Mouse (Mus musculus) granulocyte monocyte progenitor cell, adult 5-6 weeks (primary cell): ENCODE results near the gene Pgap2. TPM values are rescaled to one million over a fixed set of nuclear protein-coding genes. Genes with fewer than 3 reads are reported as not detected.

ENCODE experiments used
- ATAC-seq: replicated peaks from 2 replicates; pipeline ENCODE4 v1.8.0; 2016; ENCODE audit warnings: mild to moderate bottlenecking, moderate TSS enrichment, inconsistent platforms; ENCODE audit not compliant: poor library complexity, severe bottlenecking
- total RNA-seq, 2 experiments: library from RNA; stranded (forward) in 1 of 2; stranded (reverse) in 1 of 2; fragments of 200-712, 200-1000 nt in 1 of 2; fragments of >200 nt in 1 of 2; fragmentation: Nextera tagmentation in 1 of 2; gene quantifications; 2 replicates each; pipeline ENCODE4 v1.2.3; 2014 to 2017

Gene Pgap2
- total RNA-seq, 2 experiments from 2014 or later: 48.4 to 85.6 TPM

DNA sequence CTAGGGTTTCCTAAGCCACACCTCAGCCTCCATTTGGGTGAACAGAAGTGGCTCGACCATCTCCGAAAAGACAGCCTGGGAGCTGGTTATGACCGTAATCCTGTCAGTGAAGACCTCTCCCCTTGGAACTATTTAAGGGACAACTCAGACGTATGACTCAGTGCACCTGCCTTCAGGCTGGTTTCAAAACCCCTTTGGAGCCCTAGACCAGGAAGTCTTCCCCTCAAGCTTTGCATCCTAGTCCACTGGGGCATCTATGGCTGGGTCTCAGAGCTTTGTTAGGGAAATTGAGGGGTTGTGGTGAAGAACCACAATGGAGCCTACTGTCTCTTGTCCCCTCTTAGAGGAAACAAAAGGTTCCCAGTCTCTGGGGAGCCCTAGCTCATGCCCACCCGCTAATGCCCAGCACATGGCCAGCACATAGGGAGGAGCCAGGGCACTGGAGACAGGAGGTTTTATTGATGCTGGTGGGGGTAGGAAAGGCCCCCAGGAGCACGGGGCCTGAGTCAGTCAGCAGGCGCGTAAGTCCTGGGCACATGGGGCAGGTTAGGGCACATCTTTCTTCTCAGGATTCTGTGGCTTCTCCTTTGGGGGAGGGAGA is 28.8 kb downstream of the Pgap2 start:
- ATAC-seq: no peak

DNA sequence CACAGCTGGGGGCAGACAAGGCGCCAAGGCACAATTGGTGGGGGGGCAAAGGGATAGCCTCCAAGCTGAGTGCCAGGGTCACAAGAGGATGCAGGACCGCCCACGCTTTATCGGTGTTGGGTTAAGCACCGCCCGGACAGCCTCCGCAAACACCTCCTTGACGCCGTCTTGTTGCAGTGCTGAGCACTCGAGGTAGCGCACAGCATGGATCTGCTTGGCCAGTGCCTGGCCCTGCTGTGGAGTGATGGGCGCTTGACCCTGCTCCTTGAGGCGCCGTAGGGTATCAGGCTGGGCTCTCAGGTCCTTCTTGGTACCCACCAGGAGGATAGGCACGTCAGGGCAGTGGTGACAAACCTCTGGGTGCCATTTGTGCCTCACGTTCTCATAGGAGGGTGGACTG is 29.6 kb downstream of the Pgap2 start:
- no peak for ATAC-seq

DNA sequence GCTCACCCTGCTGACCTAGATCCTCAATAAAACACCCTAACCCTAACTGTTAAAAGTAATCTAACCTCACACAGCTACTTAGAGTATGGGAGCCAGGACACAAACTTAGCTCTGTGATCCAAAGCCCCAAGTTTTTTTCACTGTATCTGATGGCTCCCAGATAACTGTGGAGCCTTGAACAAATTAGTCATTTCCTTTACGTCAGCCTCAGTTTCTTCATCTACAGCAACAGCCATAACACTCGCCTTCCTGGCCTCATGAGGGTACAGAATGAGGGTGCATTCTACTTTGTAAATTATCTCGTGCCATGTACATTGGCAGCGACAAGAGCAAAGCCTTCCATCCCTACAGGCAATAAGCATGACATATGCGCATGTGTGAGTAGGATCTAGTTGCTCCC is 32.4 kb downstream of the Pgap2 start:
- 0 out of 2 replicates have a peak, but pooled peaks have one; percentile 7 for ATAC-seq

DNA sequence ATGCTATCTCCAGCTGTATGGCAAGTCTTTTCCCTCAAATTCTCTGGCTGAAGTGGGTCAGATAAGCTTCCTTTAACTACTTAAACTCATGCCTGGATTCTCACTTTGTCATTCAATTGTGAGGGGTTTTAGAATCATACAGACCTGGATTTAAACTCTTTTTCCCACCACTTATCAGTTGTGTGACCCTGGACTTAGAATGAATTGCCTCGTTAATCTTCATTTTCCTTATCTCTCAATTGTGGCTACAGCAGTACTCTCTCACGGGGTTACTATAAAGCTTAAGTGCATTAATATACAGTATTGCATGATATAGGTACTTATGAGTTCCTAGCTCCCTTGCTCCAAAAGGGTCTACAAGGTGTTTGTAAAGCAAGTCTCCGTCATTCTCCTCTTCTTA is 32.9 kb downstream of the Pgap2 start:
- no peak for ATAC-seq

DNA sequence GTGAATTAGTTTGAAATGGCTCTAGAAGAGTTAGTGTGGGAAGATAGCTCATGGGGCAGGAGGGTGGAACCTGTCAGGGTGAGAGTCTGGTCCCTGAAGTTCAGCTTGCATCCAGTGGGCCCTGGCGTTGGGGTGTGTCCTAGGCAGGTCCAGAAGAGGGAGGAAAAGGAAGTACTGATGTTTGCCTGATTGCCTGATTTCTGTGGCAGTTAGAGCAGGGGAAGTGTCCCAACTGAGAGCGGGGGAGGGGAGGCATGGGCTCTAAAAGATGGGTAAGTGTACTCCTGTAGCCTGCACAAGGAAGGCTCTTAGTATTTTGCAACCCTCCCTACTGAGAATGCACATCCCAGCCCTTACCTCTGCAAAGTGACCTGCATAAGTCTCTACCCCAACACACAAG is 33.9 kb downstream of the Pgap2 start:
- peak; percentile 55 for ATAC-seq

DNA sequence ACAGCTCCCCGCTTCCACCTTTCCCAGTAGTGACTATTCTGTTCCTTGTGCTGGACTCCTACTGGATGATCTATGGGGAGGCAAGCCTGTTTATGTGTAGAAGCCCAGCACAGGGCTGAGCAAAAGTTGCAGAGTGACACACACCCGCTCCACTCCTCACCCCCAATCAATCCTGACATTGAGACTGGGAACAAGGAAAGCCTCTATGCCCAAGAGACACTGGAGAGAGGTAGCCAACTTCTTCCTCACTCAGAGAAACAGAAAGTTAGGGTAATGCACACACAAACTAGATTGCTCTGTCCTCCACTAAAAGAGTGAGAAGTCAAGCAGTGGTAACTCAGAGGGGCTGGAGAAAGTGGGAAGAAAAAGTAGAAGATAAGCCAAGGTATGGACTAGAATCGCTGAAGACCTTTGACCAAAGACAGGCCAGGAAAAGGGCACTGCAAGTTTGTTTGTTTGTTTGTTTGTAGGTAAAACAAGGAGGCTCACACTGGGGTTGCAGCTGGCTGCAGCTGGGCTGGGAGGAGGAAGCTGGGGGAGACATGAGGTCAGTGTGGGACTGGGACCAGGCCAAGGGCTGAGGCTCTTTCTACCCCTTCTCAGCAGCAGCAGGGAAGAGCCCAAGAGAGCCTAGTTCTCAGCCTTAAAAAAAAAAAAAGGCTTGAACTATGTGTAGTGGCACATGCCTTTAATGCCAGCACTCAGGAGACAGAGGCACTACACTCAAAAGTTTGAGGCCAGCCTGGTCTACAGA is 35.0 kb downstream of the Pgap2 start:
- no peak for ATAC-seq

DNA sequence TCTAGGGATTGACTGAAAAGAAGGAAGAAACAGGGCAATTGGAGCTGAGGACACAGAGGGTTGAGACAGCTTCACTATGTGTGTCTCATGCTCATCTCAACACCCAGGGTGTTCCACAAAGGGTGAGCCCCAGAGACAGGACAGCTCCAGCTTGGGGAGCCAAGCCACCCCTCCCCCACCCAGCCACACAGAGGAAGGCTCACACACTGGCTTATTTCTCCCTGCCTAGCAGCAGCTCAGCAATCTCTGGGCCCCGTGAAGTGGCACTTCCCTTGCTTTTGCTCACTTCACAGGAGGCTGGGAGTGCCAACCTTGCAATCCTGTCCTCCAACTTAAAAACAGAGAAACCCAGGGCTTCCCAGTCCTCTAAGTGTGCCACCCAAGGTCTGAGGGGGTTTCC is 35.8 kb downstream of the Pgap2 start:
- no peak for ATAC-seq

DNA sequence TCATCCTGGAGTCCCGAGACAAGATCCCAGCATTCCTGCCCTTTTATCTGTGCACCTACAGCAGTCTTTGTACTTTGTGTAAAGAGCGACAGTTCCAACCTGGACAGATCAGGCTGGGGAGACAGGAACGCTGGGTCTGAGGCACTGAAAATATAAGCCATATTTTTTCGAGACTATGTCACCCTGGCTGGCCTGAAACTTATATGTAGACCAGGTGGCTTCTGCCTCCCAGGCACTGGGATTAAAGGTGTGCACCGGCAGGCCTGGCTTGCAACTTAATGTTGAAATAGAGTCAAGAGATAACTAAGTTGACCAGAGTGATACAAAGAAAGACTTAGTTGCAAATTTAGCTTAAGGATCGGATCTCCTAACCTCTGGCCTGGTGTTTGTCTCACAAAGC is 36.3 kb downstream of the Pgap2 start:
- no peak for ATAC-seq

DNA sequence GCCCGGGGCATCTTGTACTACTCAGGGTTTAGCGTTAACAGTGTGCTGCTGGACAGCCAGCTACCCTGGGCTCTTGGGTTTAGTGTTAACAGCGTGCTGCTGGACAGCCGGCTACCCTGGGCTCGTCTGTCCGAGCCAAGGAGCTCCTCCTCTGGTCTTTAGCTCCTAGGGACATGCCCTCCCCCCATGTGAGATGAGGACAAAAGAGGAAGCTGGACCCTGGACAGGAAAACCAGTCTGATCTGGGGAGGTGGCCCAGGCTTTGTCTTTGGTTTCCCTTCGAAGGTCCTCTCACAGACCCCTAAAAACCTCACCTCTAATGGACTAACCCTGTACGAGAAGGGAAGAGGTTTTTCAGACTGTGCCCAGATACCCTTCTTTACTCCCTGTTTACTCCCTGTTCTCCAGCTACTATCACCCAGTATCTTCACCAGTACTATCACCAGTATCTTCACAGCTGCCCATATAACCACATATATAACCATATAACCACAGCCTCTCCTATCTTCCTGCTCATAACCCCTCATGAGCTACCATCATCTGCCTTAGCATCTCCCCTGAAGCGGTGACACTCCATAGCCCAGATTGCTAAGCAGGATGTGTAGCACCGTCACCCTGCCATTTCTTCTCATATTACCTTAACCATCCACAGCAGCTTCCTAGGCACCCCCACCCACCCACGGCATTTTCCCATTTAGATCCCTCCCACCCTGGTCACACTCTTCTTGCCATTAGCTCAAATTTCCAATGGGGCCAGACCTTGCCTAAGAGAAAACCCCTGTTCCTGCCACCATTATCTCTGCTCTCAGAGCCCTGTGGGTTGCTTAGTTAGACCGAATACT is 37.2 kb downstream of the Pgap2 start:
- ATAC-seq: peak; percentile 11

DNA sequence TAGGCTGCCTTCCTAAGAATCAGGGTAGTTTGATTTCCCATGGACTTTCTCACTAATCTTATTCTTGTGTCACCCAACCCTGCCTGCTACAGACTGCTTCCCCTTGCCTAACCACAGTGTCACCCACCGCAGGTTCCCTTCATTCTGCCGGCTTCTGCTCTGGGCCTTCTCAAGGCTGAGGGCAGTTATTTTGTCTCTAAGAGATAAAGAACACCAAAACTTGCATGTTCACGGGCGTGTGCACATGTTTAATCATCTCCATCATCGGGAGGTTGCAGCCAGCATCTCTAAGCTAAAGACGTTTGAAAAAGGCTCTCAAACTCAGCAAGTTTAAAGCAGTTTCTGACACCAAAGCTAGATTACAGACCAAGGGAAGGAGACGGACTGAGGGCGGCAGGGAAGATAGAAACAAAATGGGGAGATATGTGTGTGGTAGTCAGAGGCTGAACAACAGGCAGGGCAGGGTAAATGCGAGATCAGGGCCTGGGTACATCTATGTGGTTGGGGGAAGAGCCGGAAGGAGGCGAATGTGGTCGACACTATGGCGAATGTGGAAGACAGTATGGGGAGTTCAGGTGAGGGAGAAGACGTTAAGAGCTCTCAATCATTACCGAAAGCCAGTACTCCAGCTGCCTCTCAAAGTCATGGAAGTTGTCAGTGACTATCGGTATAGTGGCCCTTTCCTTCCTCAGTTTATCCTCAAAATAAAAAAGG is 38.8 kb downstream of the Pgap2 start:
- ATAC-seq: peak; percentile 28

DNA sequence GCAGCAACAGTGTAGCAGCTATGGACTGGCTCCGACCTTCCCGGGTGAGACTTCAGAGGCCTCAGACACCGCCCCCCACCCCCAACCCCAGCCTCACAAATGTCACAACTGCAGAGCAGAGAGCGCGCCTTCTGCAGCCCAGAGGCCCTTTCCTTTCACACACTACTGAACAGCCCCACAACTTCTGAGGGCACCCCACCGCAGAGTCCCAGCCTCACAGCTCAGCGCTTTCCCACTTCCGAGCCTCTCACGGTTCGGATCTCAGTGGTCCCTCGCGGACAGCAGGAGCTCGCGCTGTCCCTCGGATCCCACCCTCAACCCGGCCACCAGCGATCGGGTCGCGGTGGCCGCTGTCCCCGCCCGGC is 39.5 kb downstream of the Pgap2 start:
- peak; percentile 8 for ATAC-seq

DNA sequence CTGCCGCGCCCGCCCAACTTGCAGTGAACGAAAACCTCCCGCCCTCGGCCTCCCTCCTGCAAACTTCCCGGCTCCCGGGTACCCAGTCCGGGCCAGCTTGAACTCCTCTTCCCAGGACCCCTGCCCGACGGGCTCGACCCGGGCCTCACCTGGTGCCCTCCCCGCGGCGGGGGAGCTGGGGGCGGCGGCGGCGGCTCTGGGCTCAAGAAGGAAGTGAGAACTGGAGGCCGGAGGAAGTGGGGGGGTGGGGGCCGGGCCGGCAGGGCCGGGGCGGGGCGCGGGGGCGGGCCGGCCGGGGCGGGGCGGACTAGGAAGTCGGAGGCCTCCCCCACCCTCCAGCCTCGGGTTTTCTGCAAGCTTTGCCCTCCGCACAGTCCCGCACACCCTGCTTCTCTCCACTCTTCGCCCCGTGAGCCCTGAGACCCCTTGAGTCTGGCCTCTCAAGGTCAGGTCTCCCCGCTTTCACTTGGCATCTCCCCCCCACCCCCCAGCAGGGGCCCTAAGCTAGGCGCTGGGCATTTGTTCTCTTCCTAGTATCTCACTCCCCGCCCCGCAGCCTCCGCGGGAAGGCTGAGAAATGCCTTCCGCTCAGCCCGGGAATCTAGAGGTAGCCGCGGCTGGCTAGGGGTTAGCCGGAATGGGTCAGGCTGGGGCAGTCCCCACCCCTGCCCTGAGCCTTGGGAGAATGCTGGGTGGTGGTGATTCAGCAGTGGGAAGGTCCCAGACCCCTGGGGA is 40.1 kb downstream of the Pgap2 start:
- peak; percentile 27 for ATAC-seq

DNA sequence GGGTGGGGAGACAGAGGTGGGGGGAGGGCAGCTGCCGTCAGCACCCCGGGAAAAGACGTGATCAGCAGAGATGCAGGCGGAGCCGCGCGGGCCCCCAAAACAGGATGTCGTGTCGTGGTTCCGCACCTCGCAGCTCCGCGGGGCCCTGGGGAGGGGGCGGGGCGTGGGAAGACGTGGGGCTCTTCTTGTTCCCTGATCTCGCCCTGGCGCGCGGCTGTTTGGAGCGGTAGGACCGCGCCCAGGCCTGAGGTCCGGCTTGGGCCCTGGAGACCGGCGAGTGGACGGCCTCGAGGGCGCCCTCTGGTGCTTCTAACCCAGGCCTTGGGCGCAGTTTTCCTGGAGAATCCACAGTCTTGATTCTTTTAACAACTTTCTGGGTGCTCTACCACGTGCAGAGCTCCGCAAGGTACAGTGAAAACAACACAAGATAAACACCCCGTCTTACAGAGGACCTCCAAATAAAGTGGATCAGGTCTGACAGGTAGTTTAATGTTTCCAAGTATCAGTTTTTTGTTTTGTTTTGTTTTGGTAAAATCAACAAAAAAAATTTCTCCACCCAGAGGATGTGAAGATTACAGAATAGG is 40.7 kb downstream of the Pgap2 start:
- peak; percentile 52 for ATAC-seq

DNA sequence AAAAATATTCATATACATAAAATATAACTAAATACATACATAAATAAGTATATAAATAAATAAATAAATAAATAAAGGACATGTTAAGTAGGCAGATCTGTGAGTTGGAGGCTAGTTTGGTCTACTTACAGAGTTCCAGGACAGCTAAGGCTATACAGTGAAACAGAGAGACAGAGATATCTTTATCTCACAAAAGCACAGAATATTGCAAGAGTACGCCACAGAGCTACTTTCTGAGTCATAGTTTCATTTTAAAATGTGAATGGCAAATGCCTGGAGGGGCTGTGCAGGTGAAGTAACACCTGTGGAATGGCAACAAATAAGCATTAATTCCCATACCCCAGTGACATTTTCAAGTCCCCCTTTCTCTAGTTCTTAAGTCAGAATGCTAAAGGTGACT is 43.6 kb downstream of the Pgap2 start:
- ATAC-seq: no peak

DNA sequence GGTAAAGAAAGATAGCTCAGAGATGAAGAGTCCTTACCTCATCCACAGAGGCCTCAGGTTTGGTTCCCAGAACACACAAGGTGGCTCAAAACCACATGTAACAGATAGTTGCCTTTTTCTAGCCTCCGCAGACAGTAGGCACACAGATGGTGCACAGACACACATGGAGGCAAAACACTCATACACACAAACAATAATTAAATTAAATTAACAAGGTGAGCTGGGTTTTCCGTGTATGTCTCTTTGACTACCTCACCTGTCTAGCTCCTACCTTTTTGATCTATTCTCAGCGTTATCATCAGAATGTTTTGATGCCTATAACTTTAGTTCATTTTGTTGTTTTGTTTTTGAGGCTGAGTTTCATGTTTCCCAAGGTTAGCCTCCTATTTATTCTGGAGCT is 45.9 kb downstream of the Pgap2 start, which contains the start of gene Rhog:
Gene Rhog, minus strand, starts transcription at position 101 of the 400 bp plus-strand sequence.
- no peak for ATAC-seq

DNA sequence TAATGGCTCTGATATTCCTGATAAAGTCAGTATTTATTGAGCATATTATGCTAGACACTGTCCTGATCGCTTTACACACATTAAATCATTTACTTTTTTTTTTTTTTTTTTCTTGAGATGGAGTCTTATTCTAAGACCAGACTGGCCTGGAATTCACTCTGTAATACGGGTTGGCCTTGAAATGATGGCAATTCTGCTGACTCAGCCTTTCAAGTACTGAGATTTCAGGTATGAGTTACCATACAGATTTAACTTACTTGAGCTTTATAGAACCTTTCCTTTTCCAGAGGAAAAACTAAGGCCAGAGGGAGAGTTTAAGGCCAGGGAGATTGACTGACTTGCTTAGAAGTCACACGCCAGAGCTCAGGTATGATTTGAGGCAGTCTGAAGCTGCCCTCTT is 46.6 kb downstream of the Pgap2 start:
- ATAC-seq: no peak

DNA sequence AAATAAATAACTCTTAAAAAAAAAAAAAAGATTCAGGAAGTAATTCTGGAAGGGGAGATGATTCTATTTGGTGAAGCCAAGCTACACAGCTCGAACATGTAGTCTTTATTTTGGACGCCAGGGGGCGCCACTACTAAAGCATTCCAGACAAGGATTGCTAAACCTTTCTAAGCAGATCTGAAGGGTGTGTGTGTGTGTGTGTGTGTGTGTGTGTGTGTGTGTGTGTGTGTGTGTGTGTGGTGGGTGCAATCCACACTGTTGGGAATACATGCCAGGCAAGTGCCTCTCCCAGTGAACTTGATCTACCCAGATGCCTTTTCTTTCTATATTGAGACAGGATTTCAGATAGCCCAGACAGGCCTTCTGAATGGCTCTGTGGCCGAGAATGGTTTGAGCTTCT is 48.2 kb downstream of the Pgap2 start:
- ATAC-seq: peak; percentile 73

DNA sequence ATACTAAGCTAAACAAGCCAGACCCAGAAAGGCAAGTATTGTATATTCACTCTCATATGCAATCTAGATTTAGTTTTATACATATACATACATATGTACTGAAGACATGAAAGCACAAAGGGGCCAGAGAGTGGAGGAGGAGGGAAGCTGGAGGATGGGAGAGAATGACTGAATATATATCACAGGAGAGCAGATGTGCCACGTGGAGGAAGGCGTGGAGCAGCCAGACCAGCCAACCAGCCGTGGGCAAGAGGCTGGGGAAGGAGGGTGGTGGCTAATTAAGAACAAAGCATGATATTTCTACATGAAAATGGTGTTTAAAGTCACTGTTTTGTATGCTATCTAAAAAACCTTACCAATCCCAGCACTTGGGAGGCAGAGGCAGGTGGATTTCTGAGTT is 48.7 kb downstream of the Pgap2 start:
- no peak for ATAC-seq

DNA sequence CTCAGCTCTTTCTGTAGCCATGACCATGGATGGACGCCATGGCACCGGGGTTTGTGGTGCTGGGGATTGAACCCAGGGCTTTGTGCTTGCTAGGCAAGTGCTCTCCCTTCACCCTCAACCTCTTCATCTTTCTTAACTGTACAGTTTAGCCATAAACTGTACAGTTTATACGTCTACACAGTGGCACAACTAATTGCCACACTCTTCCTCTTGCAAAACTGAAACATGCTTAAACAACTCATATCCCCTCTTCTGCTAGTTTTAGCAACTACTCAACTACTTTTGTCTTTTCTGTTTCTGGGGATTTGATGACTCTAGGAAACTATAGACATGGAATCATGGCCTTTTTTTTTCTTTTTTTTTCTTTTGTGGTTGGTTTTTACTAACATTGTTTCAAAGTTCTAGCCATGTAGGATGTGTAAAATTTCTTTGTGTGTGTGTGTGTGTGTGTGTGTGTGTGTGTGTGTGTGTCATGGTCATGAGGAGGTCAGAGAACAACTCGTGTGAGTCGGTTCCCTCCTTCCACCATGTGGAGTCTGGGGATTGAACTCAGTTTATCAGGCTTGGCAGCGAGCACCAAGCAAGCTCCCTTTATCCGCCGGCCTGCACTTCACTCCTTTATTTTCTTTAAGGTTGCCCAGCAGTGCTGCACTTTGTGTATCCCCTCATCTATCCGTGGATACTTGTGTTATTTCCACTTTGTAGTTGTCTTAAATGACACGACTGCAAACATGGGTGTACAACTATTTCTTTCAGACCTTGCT is 49.9 kb downstream of the Pgap2 start:
- ATAC-seq: peak; percentile 80
